Mouse (Mus musculus) heart, embryonic 12.5 days (tissue): ENCODE measurements around the gene Kazn. TPM values are rescaled to one million over a fixed set of nuclear protein-coding genes. Genes with fewer than 3 reads are reported as not detected.
A peak's percentile ranks its signal among the peaks of the same experiment; 100 is the strongest.

ENCODE experiments used
- ATAC-seq: fragments of 200-750 bp; cut with Nextera tagmentation; 2 replicates; pipeline ENCODE4 v1.8.0; 2017; ENCODE audit warnings: moderate TSS enrichment, moderate library complexity; ENCODE audit not compliant: insufficient number of reproducible peaks, low FRiP score
- H3K27ac ChIP-seq: fragments of 300-500 bp; sonication (generic); 2 replicates; pipeline ENCODE4 v1.5.1; 2016; ENCODE audit warnings: mild to moderate bottlenecking, moderate library complexity; ENCODE audit not compliant: poor library complexity, severe bottlenecking
- H3K27me3 ChIP-seq: fragments of 300-500 bp; sonication (generic); replicated peaks from 2 replicates; pipeline ENCODE4 v1.6.1; 2016; ENCODE audit warnings: mild to moderate bottlenecking, moderate library complexity
- H3K36me3 ChIP-seq: fragments of 300-500 bp; sonication (generic); 2 replicates; pipeline ENCODE4 v1.6.1; 2016; ENCODE audit warnings: mild to moderate bottlenecking, moderate library complexity
- H3K4me1 ChIP-seq: fragments of 300-500 bp; sonication (generic); replicated peaks from 2 replicates; pipeline ENCODE4 v1.6.1; 2016; ENCODE audit warnings: mild to moderate bottlenecking
- H3K4me2 ChIP-seq: fragments of 300-500 bp; sonication (generic); 2 replicates; pipeline ENCODE4 v1.6.1; 2016; ENCODE audit warnings: mild to moderate bottlenecking, moderate library complexity
- H3K4me3 ChIP-seq: fragments of 300-500 bp; sonication (generic); 2 replicates; pipeline ENCODE4 v1.5.1; 2016; ENCODE audit warnings: mild to moderate bottlenecking
- H3K9ac ChIP-seq: fragments of 300-500 bp; sonication (generic); 2 replicates; pipeline ENCODE4 v1.6.1; 2016; ENCODE audit warnings: mild to moderate bottlenecking, moderate library complexity
- H3K9me3 ChIP-seq: fragments of 300-500 bp; sonication (generic); replicated peaks from 2 replicates; pipeline ENCODE4 v1.6.1; 2016; ENCODE audit warnings: mild to moderate bottlenecking, moderate library complexity
- WGBS: fragments of 180-500 bp; shearing (Covaris S2); methylation state at CpG from one replicate; pipeline ENCODE4 v1.1.7; 2016; 5-methylcytosine and 5-hydroxymethylcytosine counted together
- polyA plus RNA-seq: library from polyadenylated mRNA; unstranded; fragments of >200 nt; fragmentation: Nextera tagmentation; extraction: Ambion mirVana; gene quantifications from 2 replicates; pipeline ENCODE4 v1.2.1, GENCODE M21; 2016

Gene Kazn
- polyA plus RNA-seq, 1 experiment from 2014 or later, result 8.6 TPM

- H3K4me3 ChIP-seq, result no peak overlapping the region
- no peaks in the 10 kb centered on the region for H3K36me3 ChIP-seq
- H3K27me3 ChIP-seq, result no peaks in the 10 kb centered on the region
- WGBS, result 27% methylated on average over 18 of the region's 18 CpGs
- ATAC-seq, result no peak
- no peaks in the 10 kb centered on the region for H3K9me3 ChIP-seq
- no peak overlapping the region for H3K9ac ChIP-seq
- H3K4me1 ChIP-seq, result peaks cover 65% of the 10 kb centered on the region
- H3K27ac ChIP-seq, result peak overlapping the region; percentile 3; the same call in 1 of the 2 replicates
- H3K4me2 ChIP-seq, result peak overlapping the region; percentile 44; the same call in 1 of the 2 replicates
These were observed 161.5 kb downstream of the Kazn start for GRCm38 (mm10) chr4:142077572-142078271.

GRCm38 (mm10) chr4:142076883-142077282 lies 162.3 kb downstream of the Kazn start:
- WGBS, result 50% methylated on average over 1 of the region's 1 CpGs
- Histone ChIP-seq H3K27ac (no peak overlapping the region), H3K4me1 (peaks cover 59% of the 10 kb centered on the region)

GRCm38 (mm10) chr4:142075931-142076330 lies 163.3 kb downstream of the Kazn start:
- no peaks in the 10 kb centered on the region for H3K9me3 ChIP-seq
- H3K4me3 ChIP-seq, result no peak overlapping the region
- H3K27ac ChIP-seq, result no peak overlapping the region
- no peaks in the 10 kb centered on the region for H3K27me3 ChIP-seq
- no peak for ATAC-seq
- H3K4me1 ChIP-seq, result peaks cover 59% of the 10 kb centered on the region
- no peaks in the 10 kb centered on the region for H3K36me3 ChIP-seq
- H3K4me2 ChIP-seq, result no peak overlapping the region
- no peak overlapping the region for H3K9ac ChIP-seq
- 79% methylated on average over 11 of the region's 11 CpGs for WGBS

More at GRCm38 (mm10) chr4:142076883-142077282, 162.3 kb downstream of the Kazn start:
- Histone ChIP-seq H3K36me3 (no peaks in the 10 kb centered on the region), H3K4me2 (no peak overlapping the region), H3K27me3 (no peaks in the 10 kb centered on the region), H3K4me3 (no peak overlapping the region), H3K9ac (no peak overlapping the region), H3K9me3 (no peaks in the 10 kb centered on the region)
- no peak for ATAC-seq

- no peaks in the 10 kb centered on the region for H3K27me3 ChIP-seq
- no peak overlapping the region for H3K27ac ChIP-seq
- no peaks in the 10 kb centered on the region for H3K9me3 ChIP-seq
- H3K4me1 ChIP-seq, result peaks cover 56% of the 10 kb centered on the region
- WGBS, result 51% methylated on average over 13 of the region's 13 CpGs
- no peak overlapping the region for H3K9ac ChIP-seq
- H3K36me3 ChIP-seq, result no peaks in the 10 kb centered on the region
- H3K4me2 ChIP-seq, result no peak overlapping the region
- H3K4me3 ChIP-seq, result no peak overlapping the region
- ATAC-seq, result no peak
These were observed 165.0 kb downstream of the Kazn start for GRCm38 (mm10) chr4:142074060-142074732.

- no peak for ATAC-seq
- WGBS, result 25% methylated on average over 18 of the region's 18 CpGs
- H3K4me2 ChIP-seq, result no peak overlapping the region
- no peaks in the 10 kb centered on the region for H3K27me3 ChIP-seq
- H3K36me3 ChIP-seq, result peaks cover 4% of the 10 kb centered on the region; the same call in 1 of the 2 replicates
- no peaks in the 10 kb centered on the region for H3K9me3 ChIP-seq
- no peak overlapping the region for H3K4me3 ChIP-seq
- H3K4me1 ChIP-seq, result peaks cover 47% of the 10 kb centered on the region
- H3K27ac ChIP-seq, result no peak overlapping the region
- no peak overlapping the region for H3K9ac ChIP-seq
These were observed 167.8 kb downstream of the Kazn start for GRCm38 (mm10) chr4:142071243-142071991.

GRCm38 (mm10) chr4:142070840-142071239 lies 168.4 kb downstream of the Kazn start:
- no peaks in the 10 kb centered on the region for H3K27me3 ChIP-seq
- H3K27ac ChIP-seq, result no peak overlapping the region
- no peak overlapping the region for H3K9ac ChIP-seq
- H3K36me3 ChIP-seq, result peaks cover 4% of the 10 kb centered on the region; the same call in 1 of the 2 replicates
- 20% methylated on average over 8 of the region's 8 CpGs for WGBS
- peaks cover 53% of the 10 kb centered on the region for H3K4me1 ChIP-seq
- H3K4me3 ChIP-seq, result no peak overlapping the region
- ATAC-seq, result no peak
- no peaks in the 10 kb centered on the region for H3K9me3 ChIP-seq
- H3K4me2 ChIP-seq, result no peak overlapping the region

GRCm38 (mm10) chr4:142068899-142069812 lies 170.0 kb downstream of the Kazn start:
- WGBS, result 41% methylated on average over 18 of the region's 18 CpGs
- no peak for ATAC-seq
- Histone ChIP-seq H3K27ac (no peak overlapping the region), H3K27me3 (no peaks in the 10 kb centered on the region), H3K4me3 (no peak overlapping the region), H3K4me1 (peaks cover 46% of the 10 kb centered on the region), H3K4me2 (no peak overlapping the region), H3K9me3 (no peaks in the 10 kb centered on the region), H3K9ac (0 out of 2 replicates have a peak overlapping the region, but pooled peaks have one; percentile 24), H3K36me3 (peaks cover 4% of the 10 kb centered on the region; the same call in 1 of the 2 replicates)

GRCm38 (mm10) chr4:142066576-142066975 lies 172.6 kb downstream of the Kazn start:
- Histone ChIP-seq H3K36me3 (peaks cover 4% of the 10 kb centered on the region; the same call in 1 of the 2 replicates), H3K27me3 (no peaks in the 10 kb centered on the region), H3K27ac (no peak overlapping the region), H3K4me2 (no peak overlapping the region), H3K4me3 (no peak overlapping the region), H3K9ac (no peak overlapping the region), H3K9me3 (no peaks in the 10 kb centered on the region), H3K4me1 (peaks cover 45% of the 10 kb centered on the region)
- WGBS, result 64% methylated on average over 4 of the region's 4 CpGs
- ATAC-seq, result no peak

- H3K9ac ChIP-seq, result no peak overlapping the region; the same call in 1 of the 2 replicates
- H3K27me3 ChIP-seq, result no peaks in the 10 kb centered on the region
- H3K4me2 ChIP-seq, result no peak overlapping the region
- H3K9me3 ChIP-seq, result no peaks in the 10 kb centered on the region
- H3K27ac ChIP-seq, result peak overlapping the region; percentile 37
- WGBS, result 28% methylated on average over 6 of the region's 6 CpGs
- no peak overlapping the region for H3K4me3 ChIP-seq
- peaks cover 45% of the 10 kb centered on the region for H3K4me1 ChIP-seq
- peak; percentile 13; the same call in 1 of the 2 replicates for ATAC-seq
- peaks cover 4% of the 10 kb centered on the region; the same call in 1 of the 2 replicates for H3K36me3 ChIP-seq
These were observed 173.4 kb downstream of the Kazn start for GRCm38 (mm10) chr4:142065835-142066234.

- Histone ChIP-seq H3K36me3 (peaks cover 4% of the 10 kb centered on the region; the same call in 1 of the 2 replicates), H3K27me3 (no peaks in the 10 kb centered on the region), H3K9ac (no peak overlapping the region), H3K4me2 (no peak overlapping the region), H3K9me3 (no peaks in the 10 kb centered on the region), H3K4me1 (peaks cover 45% of the 10 kb centered on the region), H3K27ac (peak overlapping the region; percentile 37; the same call in 1 of the 2 replicates), H3K4me3 (no peak overlapping the region)
- ATAC-seq, result peak; percentile 39; the same call in 1 of the 2 replicates
- WGBS, result 64% methylated on average over 8 of the region's 8 CpGs
These were observed 173.9 kb downstream of the Kazn start for GRCm38 (mm10) chr4:142065270-142065669.
